Comparison of ENCODE assay signal across 15 mouse cellular contexts in genomic region chr2:112720715-112721114, GRCm38 (mm10).
DNase-seq lines count a peak whose midpoint lies in the region; ATAC-seq lines count a peak whose summit lies in the region.
"Had no signal": no experiment of that assay in that cellular context is flagged by ENCODE, and none has a peak within 500 bp of the region (broad histone marks: within the 10 kb centered on the region; RNA-seq: fewer than 3 reads in every experiment).

No protein-coding gene starts in this region.

- 43% methylated on average over 3 of the region's 3 CpGs for WGBS in limb, embryonic 11.5 days
- 35% methylated on average over 3 of the region's 3 CpGs for WGBS in limb, embryonic 10.5 days
- WGBS in hindbrain, embryonic 11.5 days: 22% methylated on average over 3 of the region's 3 CpGs
- 2% methylated on average over 3 of the region's 3 CpGs for whole genome bisulfite sequencing in midbrain, embryonic 14.5 days

- no peak overlapping the region for H3K4me2 ChIP-seq in limb, embryonic 11.5 days (ENCODE audit: low read depth, severe bottlenecking)
- no peak overlapping the region for H3K4me2 ChIP-seq in hindbrain, embryonic 11.5 days (replicated peaks; ENCODE audit: low read depth, low read length)
- no peak overlapping the region for H3K4me2 ChIP-seq in midbrain, embryonic 14.5 days (ENCODE audit: low read length)

- no peak overlapping the region for H3K27ac ChIP-seq in limb, embryonic 11.5 days (replicated peaks; ENCODE audit: low read depth, low read length)
- H3K27ac ChIP-seq in limb, embryonic 10.5 days: no peak overlapping the region
- peak overlapping the region; percentile 43; the same call in 1 of the 2 replicates for H3K27ac ChIP-seq in hindbrain, embryonic 11.5 days (ENCODE audit: low read depth, low read length)
- H3K27ac ChIP-seq in midbrain, embryonic 14.5 days (replicated peaks; ENCODE audit: low read depth, low read length): peak overlapping the region; percentile 72

- H3K36me3 ChIP-seq in limb, embryonic 11.5 days (ENCODE audit: control insufficient read depth, insufficient read depth, low read length): no peaks in the 10 kb centered on the region
- H3K36me3 ChIP-seq in limb, embryonic 10.5 days: no peaks in the 10 kb centered on the region
- H3K36me3 ChIP-seq in hindbrain, embryonic 11.5 days (ENCODE audit: control insufficient read depth, insufficient read depth, low read length): no peaks in the 10 kb centered on the region
- no peaks in the 10 kb centered on the region for H3K36me3 ChIP-seq in midbrain, embryonic 14.5 days (ENCODE audit: control insufficient read depth, insufficient read depth, low read length)

- H3K27me3 ChIP-seq in limb, embryonic 11.5 days (ENCODE audit: control insufficient read depth, insufficient read depth, low read length): no peaks in the 10 kb centered on the region
- no peaks in the 10 kb centered on the region for H3K27me3 ChIP-seq in limb, embryonic 10.5 days (ENCODE audit: low read depth, poor library complexity, severe bottlenecking)
- no peaks in the 10 kb centered on the region for H3K27me3 ChIP-seq in hindbrain, embryonic 11.5 days (ENCODE audit: control insufficient read depth, insufficient read depth, low read length)
- H3K27me3 ChIP-seq in midbrain, embryonic 14.5 days (ENCODE audit: control insufficient read depth, insufficient read depth, low read length): no peaks in the 10 kb centered on the region

- no peak for ATAC-seq in limb, embryonic 11.5 days (ENCODE audit: insufficient number of reproducible peaks, low FRiP score, low TSS enrichment, low read depth)
- ATAC-seq in hindbrain, embryonic 11.5 days (ENCODE audit: low FRiP score): peak; percentile 96
- ATAC-seq in midbrain, embryonic 14.5 days (ENCODE audit: low FRiP score, low TSS enrichment): peak; percentile 71
- no peak for ATAC-seq in granulocyte monocyte progenitor cell, adult 5-6 weeks (replicated peaks; ENCODE audit: poor library complexity, severe bottlenecking)
- ATAC-seq: inflammation-experienced regulatory T-cells, adult 6 months; lung, postnatal 0 days had no signal

- DNase-seq in limb, embryonic 11.5 days (ENCODE audit: low spot score): peak; percentile 18
- no peak for DNase-seq in limb, embryonic 10.5 days (ENCODE audit: low spot score)
- peak; percentile 73 for DNase-seq in hindbrain, embryonic 11.5 days (ENCODE audit: low spot score)
- peak; percentile 78 for DNase-seq in midbrain, embryonic 14.5 days
- no peak for DNase-seq in c-Kit-positive CD71-positive TER-119-positive erythroid progenitor cells, embryonic 14.5 days (ENCODE audit: low spot score)
- no peak for DNase-seq in right cerebral cortex, postnatal 4 days
- DNase-seq in kidney, adult 18-20 months: no peak
- DNase-seq: cerebellum, adult 9-11 months; gastrocnemius, postnatal 25 days; kidney, postnatal 25 days; layer of hippocampus, postnatal 36 days; thymus, postnatal 14 days had no signal

- no peak overlapping the region for H3K9ac ChIP-seq in limb, embryonic 11.5 days (ENCODE audit: low read length)
- H3K9ac ChIP-seq in hindbrain, embryonic 11.5 days (ENCODE audit: low read depth, low read length): no peak overlapping the region
- no peak overlapping the region for H3K9ac ChIP-seq in midbrain, embryonic 14.5 days (replicated peaks; ENCODE audit: low read length)

- no peaks in the 10 kb centered on the region for H3K4me1 ChIP-seq in limb, embryonic 11.5 days (ENCODE audit: control insufficient read depth, insufficient read depth, low read length)
- H3K4me1 ChIP-seq in limb, embryonic 10.5 days: 0 out of 2 replicates have a peak, but pooled peaks cover 4% of the 10 kb centered on the region
- H3K4me1 ChIP-seq in hindbrain, embryonic 11.5 days (replicated peaks; ENCODE audit: control insufficient read depth, insufficient read depth, low read length): no peaks in the 10 kb centered on the region
- peaks cover 7% of the 10 kb centered on the region for H3K4me1 ChIP-seq in midbrain, embryonic 14.5 days (ENCODE audit: control insufficient read depth, insufficient read depth, low read length)

- no peak overlapping the region for H3K4me3 ChIP-seq in limb, embryonic 11.5 days (ENCODE audit: low read depth, low read length)
- no peak overlapping the region for H3K4me3 ChIP-seq in limb, embryonic 10.5 days
- no peak overlapping the region for H3K4me3 ChIP-seq in hindbrain, embryonic 11.5 days (ENCODE audit: low read depth, low read length)
- no peak overlapping the region for H3K4me3 ChIP-seq in midbrain, embryonic 14.5 days (replicated peaks; ENCODE audit: low read depth, low read length)

- no peaks in the 10 kb centered on the region for H3K9me3 ChIP-seq in limb, embryonic 11.5 days (ENCODE audit: control insufficient read depth, low read length)
- no peaks in the 10 kb centered on the region for H3K9me3 ChIP-seq in limb, embryonic 10.5 days (replicated peaks)
- H3K9me3 ChIP-seq in hindbrain, embryonic 11.5 days (ENCODE audit: control insufficient read depth, low read length): no peaks in the 10 kb centered on the region
- H3K9me3 ChIP-seq in midbrain, embryonic 14.5 days (ENCODE audit: control insufficient read depth, low read length): no peaks in the 10 kb centered on the region

Comparison
In these comparisons a context has a peak if more than half of its experiments do, and no peak if none do; other contexts are left out.
1. DNase-seq: peak in limb, embryonic 11.5 days (single experiment), hindbrain, embryonic 11.5 days (single experiment) and midbrain, embryonic 14.5 days (single experiment); none in limb, embryonic 10.5 days (single experiment), c-Kit-positive CD71-positive TER-119-positive erythroid progenitor cells, embryonic 14.5 days (single experiment), right cerebral cortex, postnatal 4 days (single experiment) and kidney, adult 18-20 months (single experiment).
2. ATAC-seq: peak in hindbrain, embryonic 11.5 days (single experiment) and midbrain, embryonic 14.5 days (single experiment); none in limb, embryonic 11.5 days (single experiment) and granulocyte monocyte progenitor cell, adult 5-6 weeks (single experiment).
3. H3K27ac ChIP-seq: peak in hindbrain, embryonic 11.5 days (single experiment) and midbrain, embryonic 14.5 days (single experiment); none in limb, embryonic 11.5 days (single experiment) and limb, embryonic 10.5 days (single experiment).